Mouse (Mus musculus): ENCODE measurements around the gene Fyttd1. TPM values are rescaled to one million over a fixed set of nuclear protein-coding genes. Genes with fewer than 3 reads are reported as not detected.
"Not testable (repeated sequence)": the region's sequence is repeated elsewhere in the genome, so short reads cannot be mapped to it uniquely, and the experiment has no call there.

The Fyttd1 gene
- total RNA-seq, 2 experiments from 2014 or later = 148 to 164 TPM

DNA sequence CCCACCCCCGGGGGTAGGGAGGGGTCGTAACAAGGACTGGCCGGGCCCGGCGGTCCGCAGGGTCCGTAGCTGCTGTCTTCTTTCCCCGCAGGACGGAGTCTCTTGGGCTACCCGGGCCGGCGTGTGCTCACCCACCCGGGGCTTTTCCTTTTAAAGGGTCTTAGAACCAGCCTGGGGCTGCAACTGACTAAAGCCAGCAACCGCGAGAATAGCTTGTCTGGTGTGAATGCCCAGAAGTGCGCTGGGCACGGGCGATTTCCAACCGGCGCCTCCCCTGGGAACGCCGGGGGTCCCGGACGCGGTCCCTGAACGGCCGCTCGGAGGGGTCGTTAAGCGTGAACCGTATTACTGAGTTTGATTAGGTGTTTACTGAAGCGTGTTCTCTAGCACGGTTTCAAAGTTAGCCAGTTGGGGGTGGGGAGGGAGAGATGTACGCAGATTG is 878 bp downstream of the Fyttd1 start:
- DNase-seq (ENCODE audit: low spot score in 2 of 2) = no peak

DNA sequence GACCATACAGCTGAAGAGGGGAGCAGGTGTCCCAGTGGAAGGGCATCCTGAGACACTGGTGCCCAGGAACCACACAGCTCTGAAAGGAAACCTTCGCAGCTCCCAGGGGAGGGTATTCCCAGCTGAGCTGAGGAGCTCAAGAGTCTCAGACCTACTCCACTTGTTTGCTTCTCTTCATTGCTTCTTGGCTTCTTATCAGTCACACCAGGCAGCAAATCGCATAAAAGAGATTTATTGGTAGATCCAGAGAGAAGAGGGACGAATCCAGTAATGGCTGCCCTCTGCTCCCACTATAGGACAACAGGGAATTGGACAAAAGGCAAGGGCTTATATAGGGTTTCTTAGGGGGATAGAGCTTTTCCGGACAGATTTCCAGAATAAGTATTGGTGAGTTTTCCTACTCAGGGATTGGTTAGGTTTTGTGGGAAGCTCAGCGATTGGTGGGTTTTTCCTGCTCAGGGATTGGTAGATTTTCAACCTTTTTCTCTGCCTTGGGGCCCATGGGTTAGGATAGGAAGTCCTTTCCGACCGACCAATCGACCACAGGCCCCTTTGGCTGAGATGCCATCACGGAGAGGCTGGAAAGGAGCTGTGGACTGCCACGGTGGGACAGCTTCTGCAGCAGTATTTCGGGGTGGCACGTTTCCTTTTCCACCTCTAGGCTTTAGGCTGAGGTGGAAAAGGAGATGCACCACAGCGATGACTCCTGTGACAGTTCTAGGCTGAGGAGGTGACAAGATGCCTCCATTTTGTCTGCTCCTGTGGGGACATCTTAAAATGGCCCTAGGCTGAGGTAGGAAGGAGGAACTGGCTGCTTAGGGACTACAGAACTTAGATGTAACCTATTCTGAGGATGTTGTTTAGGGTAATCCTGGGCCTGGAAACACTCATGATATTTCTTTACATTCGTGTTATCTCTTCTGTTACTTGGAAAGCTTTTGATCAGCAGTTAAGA is 1.9 kb downstream of the Fyttd1 start:
- no peak for DNase-seq (ENCODE audit: low spot score in 2 of 2)

DNA sequence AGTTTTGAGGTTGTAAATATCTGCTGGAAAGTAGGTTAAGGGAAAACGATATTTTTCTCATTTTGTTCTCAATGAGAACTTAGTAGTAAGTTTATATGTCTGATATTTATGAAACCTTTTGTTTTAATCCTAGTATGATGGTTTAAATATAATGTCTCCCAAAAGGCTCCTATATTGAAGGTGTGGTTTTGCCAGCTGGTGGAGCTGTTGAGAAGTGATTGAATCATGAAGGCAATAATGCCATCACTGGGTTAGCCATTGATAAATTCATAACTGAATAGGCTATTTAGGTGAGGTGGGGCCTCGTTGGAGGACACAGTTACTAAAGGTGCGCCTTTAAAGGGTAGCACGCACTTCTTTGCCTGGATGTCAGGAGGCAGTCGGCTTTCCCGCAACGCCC is 4.2 kb downstream of the Fyttd1 start:
- DNase-seq (ENCODE audit: low spot score in 2 of 2) = no peak

DNA sequence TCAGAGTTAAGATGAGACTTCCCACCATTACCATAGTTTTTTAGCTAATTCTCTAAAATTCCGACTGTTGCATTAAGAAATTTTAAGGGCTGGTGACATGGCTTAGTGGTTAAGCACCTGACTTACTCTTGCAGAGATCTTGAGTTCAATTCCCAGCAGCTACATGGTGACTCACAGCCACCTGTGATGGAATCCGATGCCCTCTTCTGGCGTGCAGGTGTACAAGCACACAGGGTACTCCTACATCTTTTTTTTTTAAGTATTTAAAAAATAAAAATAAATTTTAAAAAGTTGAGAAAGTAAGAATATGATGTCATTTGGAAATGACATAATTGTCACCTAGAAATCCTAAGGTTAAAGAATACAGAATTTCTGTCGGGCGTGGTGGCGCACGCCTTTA is 10.7 kb downstream of the Fyttd1 start:
- DNase-seq (ENCODE audit: low spot score in 2 of 2) = no peak

DNA sequence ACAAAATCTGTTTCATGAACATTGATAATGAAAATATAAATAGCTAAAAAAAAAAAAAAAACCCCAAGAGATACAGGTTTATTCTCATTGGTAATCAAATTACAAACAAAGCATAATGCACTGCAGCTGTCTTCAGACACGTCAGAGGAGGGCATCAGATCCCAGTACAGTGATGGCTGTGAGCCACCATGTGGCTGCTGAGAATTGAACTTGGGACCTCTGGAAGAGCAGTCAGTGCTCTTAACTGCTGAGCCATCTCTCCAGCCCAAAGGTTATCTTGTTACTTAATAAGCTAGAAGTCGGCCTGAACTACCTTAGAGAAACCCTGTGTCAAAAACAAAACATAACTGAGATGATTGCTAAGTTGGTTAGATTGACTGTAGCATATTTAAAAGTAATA is 12.6 kb downstream of the Fyttd1 start:
- DNase-seq (ENCODE audit: low spot score in 2 of 2) = no peak

DNA sequence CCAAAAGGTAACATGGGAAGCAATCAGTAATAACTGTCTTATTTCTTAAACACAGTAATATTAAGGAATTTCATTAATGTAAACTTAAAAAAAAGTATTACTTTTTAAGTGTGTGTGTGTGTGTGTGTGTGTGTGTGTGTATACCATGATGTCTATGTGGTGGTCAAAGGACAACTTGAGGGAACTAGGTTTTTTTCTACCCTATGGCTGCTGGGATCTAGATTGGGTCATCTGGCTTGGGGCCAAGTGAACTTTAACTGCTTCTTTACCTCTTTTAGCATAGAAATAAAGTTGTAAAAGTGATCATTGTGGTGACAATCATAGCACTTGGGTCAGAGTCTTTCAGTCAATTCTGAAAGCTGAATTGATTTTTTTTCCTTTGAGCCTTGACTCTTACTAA is 18.8 kb downstream of the Fyttd1 start:
- DNase-seq (ENCODE audit: low spot score in 2 of 2) = no peak

DNA sequence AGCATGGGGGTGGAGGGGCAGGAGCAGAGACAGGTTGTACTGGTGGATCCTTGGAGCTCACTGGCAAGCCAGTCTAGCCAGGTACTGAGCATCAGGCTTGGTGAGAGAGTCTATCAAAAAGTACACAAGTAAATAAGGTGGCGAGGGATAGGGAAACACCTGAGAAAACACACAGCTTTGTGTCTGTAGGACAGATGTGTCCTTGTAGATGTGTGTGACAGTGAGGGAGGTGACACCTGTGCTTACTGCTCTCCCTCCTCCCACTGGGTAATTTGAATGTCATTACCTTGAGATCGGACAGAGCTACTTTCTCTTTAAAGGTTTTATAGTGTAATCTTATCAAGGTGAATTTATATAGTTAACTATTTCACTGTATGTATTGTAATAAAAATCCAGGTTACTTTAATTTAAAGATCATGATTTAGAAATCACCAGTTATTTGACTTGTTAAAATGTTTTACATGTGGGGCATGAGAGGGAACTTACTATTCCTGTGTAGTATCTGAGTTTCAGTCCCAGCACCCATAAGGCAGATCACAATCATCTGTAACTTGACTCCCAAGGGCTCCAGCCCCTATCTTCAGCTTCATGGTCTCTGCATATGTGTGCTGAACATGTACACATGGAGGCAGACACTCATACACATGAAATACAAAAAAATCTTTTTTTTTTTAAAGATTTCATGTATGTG is 24.2 kb downstream of the Fyttd1 start:
- DNase-seq (ENCODE audit: low spot score in 2 of 2) = no peak

DNA sequence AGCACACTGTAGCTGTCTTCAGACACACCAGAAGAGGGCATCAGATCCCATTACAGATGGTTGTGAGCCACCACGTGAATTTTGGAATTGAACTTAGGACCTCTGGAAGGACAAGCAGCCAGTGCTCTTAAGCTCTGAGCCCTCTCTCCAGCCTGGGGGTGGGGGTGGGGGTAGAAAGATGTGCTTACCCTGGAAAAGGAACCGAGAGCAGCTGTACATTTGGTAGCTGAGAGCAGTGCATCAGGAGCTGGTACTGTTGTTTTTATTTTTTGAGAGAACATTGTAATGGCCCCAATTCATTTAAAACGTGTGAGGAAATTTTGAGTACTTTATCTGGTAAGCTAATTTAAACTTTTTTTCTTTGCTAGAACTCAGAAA is 24.7 kb downstream of the Fyttd1 start:
- no peak for DNase-seq (ENCODE audit: low spot score in 2 of 2)

DNA sequence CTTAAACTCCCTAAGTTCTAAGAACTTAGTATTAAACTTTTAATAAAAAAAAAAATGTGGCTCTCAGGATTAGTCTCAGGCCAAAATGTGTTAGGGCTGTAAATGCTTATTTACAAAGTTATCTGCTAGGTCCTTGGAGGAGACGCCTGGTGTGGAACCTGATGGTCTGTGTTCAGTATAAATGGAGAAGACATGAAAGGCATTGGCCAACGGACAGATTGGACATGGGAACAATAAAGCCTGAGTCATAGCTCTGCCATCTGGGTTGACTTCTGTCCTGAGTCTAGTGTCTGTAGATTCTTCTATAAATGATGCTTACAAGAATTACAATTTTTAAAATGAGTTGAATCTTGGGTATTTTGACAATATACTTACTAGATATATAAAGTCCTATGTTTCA is 28.9 kb downstream of the Fyttd1 start:
- no peak for DNase-seq (ENCODE audit: low spot score in 2 of 2)

DNA sequence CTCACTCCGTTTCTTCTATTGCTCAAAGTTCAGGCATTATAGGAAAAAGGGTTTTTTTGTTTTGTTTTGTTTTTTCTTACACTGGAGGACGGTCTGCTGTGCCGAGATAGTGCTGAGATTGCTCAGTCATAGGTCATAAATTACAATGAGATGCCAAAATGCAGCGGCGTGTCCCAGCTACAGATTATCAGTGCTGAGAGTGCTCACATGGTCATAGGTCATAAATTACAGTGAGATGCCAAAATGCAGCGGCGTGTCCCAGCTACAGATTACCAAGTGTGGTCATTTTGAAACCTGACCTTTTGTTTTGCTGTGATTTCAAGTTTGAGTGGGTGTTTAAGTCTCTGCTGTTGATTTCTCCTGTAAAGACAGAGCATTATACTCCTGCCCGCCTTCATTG is 29.4 kb downstream of the Fyttd1 start:
- DNase-seq (ENCODE audit: low spot score in 2 of 2) = no peak

DNA sequence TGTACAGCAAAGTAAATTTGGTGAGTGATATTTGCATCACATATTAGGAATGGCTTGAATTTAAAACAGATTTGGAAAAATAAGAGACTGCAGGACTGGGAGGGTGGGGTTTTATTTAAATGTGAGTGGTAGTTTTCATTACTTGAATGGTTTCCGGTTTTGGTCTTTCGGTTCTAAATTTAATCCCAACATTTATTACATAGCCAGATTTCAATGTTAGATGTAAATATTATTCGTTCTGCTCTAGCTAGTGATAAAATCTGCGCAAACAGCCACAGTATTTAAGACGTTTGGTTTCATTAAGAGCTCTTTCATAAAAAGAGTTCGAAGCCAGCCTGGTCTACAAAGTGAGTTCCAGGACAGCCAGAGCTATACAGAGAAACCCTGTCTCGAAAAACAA is 35.9 kb downstream of the Fyttd1 start:
- no peak for DNase-seq (ENCODE audit: low spot score in 2 of 2)

DNA sequence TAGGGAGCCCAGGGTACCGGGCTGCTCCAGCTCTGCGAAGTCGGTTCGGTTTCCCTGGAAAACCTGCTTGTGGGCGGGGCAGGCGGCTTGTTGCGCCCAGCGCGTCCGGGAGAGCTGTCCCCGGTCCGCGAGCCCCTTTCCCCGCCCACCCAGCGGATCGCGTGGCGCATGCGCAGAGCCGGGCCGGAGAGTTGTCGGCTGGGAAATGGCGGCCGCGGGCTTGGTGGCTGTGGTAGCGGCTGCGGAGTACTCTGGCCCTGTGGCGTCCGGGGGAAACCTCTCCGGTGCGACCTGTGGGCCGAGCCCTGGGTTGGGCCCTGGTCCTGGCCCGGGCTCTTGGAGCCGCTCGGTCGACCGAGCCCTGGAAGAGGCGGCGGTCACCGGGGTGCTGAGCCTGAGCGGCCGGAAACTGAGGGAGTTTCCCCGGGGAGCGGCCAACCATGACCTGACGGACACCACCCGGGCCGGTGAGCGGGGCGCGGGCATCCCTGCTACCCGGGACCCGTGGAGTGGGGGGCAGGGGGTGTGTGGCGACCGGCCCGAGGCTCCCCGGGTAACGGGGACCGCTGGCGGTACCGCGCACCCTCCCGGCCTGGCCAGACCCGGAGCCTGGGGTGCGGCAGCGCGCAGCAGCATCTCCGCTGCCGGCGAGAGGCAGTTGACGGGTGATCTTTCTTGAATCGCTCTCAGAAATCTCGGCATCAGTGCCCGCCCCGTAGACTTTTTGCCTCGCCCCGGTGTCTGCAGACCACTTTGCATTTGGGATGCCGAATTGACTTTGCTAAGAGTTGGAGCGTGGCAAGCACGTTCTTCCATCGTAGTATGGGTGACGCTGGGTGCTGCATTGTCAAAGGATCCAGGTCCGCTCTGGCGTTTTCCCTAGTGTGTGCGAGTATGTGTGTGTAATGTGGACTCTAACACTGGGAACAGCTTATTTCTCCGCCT is 36.9 kb downstream of the Fyttd1 start, which contains the start of gene Lrch3:
Lrch3 (plus strand) TSS at position 164 of the 945 bp plus-strand sequence.
- peak; percentile 95 to 97 for DNase-seq (ENCODE audit: low spot score in 2 of 2)

DNA sequence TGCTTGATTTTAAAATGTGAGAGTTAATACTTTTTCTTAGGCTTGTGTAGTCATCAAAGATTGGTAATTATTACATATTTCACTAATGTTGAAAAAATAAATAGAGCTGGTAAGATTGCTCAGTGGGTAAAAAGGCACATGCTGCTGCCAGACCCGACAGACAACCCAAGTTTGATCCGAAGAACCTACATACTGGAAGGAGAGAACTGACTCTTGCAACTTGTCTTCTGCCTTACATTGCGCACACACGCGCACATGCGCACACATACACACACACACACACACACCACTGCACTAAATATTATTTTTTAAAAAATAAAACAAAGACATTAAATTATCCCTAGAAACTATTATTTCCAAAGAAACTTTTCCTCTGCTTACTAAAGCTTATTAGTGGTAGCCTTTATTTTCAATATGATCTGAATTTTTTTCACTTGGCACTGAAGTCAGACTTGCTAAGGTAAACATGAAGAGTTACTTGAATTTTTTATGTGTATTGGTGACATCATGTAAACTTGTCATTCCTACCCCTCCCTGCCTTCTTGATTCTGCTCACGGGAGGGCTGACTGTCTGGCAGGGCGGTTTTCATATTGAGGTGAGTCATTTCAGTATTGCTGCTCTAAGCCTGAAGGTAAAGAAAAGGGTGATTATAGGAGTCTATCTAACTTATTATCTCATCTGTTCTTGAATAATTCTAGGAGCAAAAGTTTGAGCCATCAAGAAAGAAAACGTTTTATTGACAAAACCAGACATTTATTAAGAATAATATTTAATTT is 38.2 kb downstream of the Fyttd1 start:
- DNase-seq (ENCODE audit: low spot score in 2 of 2) = no peak

DNA sequence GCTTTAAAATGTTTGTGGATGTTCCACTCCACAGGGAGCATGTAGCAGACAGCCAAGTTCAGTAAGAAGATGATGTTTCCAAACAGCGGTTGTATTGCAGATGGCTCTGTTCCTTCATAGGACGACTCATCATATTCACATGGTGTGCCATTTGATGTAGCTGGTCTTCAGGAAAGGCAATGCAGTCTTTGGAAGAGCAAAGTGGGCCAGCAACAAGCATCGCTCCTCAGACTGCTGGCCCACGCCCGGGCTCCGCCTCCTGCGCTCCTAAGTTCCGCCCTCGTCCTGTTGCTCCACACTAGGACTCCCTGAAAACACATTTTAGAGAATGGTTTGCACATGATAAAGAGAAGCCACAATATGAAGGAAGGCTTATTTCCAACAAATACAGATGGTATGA is 49.3 kb downstream of the Fyttd1 start:
- DNase-seq (ENCODE audit: low spot score in 2 of 2) = not testable (repeated sequence)

DNA sequence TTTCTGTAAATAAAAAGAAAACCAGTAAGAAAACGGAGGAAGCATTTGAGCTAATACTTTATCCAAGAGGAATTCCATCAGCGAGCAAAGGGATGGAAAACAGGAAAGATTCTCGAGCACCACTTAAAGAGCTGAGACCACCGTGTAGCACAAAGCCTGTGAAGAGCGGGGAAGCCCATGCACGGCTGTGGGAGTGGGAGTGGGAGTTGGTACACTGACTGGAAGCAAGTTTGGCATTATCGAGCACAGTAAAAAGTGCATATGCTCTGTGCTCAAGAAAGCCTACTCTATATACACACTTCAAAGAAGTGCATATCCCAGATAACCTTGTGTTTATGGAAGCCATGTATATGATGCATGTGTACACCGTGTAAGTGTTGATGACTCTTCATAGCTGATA is 49.7 kb downstream of the Fyttd1 start:
- no peak for DNase-seq (ENCODE audit: low spot score in 2 of 2)

DNA sequence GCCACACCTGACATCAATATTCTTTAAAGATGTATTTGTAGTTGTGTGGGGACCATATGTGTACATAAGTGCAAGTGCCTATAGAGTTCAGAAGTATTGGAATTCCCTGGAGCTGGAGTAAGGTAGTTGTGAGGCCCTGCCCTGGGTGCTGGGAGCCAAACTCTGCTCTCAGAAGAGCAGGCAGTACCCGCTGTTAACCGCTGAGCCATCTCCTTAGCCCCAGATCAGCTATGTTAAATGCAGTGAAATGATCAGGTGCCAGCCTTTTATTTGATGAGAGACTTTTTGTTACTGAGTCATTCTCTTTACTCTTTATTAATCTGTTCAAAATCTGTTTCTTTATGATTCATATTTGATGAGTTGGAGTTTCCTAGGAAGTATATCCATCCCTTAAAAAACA is 52.6 kb downstream of the Fyttd1 start:
- no peak for DNase-seq (ENCODE audit: low spot score in 2 of 2)

DNA sequence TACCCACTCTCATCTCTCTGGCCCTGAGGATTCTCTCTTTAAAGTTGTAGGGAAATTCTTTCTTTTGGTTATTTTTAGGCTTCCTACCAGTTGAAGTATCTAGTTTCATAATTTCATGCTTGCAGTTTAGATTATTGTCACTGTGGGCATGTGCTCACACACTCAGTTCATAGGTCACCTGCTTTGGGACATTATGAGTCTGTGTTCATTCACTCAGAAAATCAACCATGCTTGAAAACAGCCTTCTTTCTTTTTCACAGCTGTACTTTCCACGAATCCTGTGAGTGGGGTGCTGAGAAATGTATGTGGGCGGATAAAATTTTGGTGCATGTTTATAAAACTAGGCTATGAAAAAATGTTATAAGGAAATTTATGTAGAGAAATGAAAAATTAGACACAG is 57.2 kb downstream of the Fyttd1 start:
- DNase-seq (ENCODE audit: low spot score in 2 of 2) = no peak

DNA sequence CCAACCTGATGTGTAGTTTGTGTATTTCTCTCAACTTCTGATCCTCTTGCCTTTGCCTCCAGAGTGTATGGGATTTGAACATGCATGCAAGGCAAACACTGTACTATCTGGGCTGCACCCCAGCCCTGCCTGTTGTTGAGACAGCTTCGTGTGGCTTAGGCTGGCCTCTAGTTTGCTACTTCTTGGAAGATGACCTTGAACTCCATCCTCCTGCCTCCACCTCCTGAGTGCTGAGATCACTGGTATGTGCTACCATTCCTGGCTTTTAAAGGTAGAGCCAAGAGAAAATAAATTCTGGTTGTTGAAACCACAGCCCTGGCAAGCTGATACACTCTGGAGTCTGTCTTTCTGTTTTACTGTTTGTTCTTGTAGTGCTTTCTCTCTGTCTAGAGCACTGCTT is 57.8 kb downstream of the Fyttd1 start:
- DNase-seq (ENCODE audit: low spot score in 2 of 2) = no peak

DNA sequence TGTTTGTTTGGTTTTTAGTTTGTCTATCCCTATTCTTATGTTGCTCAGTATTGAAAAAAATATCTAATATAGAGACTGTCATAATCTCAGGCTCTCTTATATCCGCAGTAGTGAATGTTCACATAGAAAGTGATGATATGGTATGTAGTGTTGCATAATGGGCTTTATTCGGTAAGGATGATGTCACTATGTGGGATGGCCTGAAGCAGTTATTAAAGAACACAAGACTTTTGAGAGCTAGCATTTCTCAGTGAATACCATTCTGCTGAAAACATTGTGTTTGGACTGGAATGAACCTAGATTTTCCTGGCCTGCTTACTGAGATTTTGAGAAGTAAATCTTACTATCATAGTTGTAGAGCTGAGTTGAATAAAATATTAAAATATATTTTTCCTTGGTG is 60.1 kb downstream of the Fyttd1 start:
- no peak for DNase-seq (ENCODE audit: low spot score in 2 of 2)

DNA sequence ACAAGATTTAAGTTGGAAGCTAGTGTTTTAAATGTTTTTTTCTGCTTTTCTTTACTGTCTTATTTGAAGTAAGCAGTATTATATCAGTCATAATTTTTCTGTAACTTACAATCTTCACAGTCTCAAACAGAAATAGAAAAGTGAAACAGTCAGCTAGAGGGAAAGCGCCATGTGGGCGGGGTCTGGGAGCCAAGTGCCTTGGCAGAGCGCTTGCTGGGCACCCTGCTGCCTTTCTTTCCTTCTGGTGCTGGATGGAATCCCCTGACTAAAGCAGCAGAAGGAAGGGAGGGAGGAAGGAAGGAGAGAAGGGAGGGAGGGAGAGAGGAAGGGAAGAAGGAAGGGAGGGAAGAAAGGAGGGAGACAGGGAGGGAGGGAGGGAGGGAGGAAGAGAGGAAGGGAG is 62.0 kb downstream of the Fyttd1 start:
- DNase-seq (ENCODE audit: low spot score in 2 of 2) = peak in 1 of 2 experiments; percentile 26
